Mouse (Mus musculus) megakaryocyte, embryonic 14.5 days (primary cell): Measurements from ENCODE around the gene Nemp1. TPM values are rescaled to one million over a fixed set of nuclear protein-coding genes. Genes with fewer than 3 reads are reported as not detected.
A peak's percentile ranks its signal among the peaks of the same experiment; 100 is the strongest.

ENCODE experiments used
- H3K27me3 ChIP-seq: replicated peaks from 2 replicates; pipeline ENCODE3; 2012; ENCODE audit warnings: inconsistent platforms
- H3K36me3 ChIP-seq: replicated peaks from 2 replicates; pipeline ENCODE3; 2012; ENCODE audit warnings: low read length, inconsistent platforms, mixed read lengths
- H3K4me1 ChIP-seq: 2 replicates; pipeline ENCODE4 v1.6.1; 2012; ENCODE audit warnings: inconsistent platforms
- H3K4me3 ChIP-seq: replicated peaks from 2 replicates; pipeline ENCODE3; 2012; ENCODE audit warnings: moderate library complexity, mild to moderate bottlenecking, inconsistent platforms
- H3K9me3 ChIP-seq: 2 replicates; pipeline ENCODE4 v1.6.1; 2012; ENCODE audit warnings: inconsistent platforms
- FLI1 ChIP-seq: IDR thresholded peaks from 2 replicates; pipeline ENCODE4 v1.6.1; 2012; ENCODE audit warnings: low read length, inconsistent platforms, mixed read lengths
- GATA1 ChIP-seq: IDR thresholded peaks from 3 replicates; pipeline ENCODE4 v1.6.1; 2012; ENCODE audit warnings: mixed read lengths, low read length, inconsistent platforms, borderline replicate concordance
- polyA plus RNA-seq: library from polyadenylated mRNA; stranded (reverse); fragments of >175 nt; gene quantifications from 2 replicates; pipeline ENCODE4 v1.2.3, GENCODE M21; 2012; ENCODE audit warnings: low replicate concordance; ENCODE audit not compliant: insufficient read depth

The Nemp1 gene
- polyA plus RNA-seq, 1 experiment = 1.5 TPM

DNA sequence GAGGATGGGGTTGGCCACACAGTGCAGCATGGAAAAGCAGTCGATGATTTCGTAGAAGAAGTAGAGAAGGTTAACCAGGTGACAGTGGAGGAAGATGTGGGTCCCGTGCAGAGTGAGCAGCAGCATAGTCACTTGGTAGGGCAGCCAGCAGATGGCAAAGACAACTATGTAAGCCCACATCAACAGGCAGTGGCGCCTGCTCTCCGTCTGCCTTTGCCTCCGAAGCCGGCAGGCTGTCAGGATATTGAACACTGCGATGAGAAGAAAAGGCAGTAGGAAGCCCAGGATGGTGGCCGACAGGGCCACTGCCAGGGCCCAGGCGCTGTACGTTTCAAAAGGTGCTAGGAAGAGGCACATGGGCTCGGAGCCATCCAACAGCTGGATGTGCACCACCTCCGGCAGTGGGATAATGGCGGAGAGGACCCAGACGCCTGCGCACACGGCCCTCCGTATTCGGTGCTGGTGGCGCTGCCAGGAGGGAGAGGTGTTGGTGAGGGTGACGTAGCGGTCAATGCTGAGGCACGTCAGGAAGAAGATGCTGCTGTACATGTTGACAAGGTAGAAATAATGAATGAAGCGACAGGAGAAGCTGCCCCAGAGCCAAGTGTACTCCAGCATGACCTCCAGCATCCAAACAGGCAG lies 83.6 kb downstream of the Nemp1 start:
- peak overlapping the region; percentile 26 for H3K4me3 ChIP-seq
- peaks cover 10% of the 10 kb centered on the region for H3K27me3 ChIP-seq
- peaks cover 52% of the 10 kb centered on the region for H3K4me1 ChIP-seq
- TF ChIP-seq GATA1 (no peak), FLI1 (no peak)
- no peaks in the 10 kb centered on the region for H3K9me3 ChIP-seq
- peaks cover 24% of the 10 kb centered on the region for H3K36me3 ChIP-seq

Other genes starting within 250 kb of the Nemp1 start
- gene Stac3, start 165.2 kb upstream of the Nemp1 start, polyA plus RNA-seq = 3.9 TPM in 1 of 2 replicates, not detected in the other
- 0.23 and 5.2 TPM in 2 replicates for gene Ndufa4l2, start 151.9 kb upstream of the Nemp1 start, polyA plus RNA-seq
- gene Shmt2, start 144.5 kb upstream of the Nemp1 start, polyA plus RNA-seq = 143 and 168 TPM in 2 replicates
- 0.32 TPM in 1 of 2 replicates, not detected in the other for gene Nxph4, start 132.3 kb upstream of the Nemp1 start, polyA plus RNA-seq
- 10.2 and 208 TPM in 2 replicates for gene Lrp1, start 45.8 kb upstream of the Nemp1 start, polyA plus RNA-seq
- 33.8 and 70.6 TPM in 2 replicates for gene Stat6, start 23.9 kb upstream of the Nemp1 start, polyA plus RNA-seq
- 19.1 and 21.3 TPM in 2 replicates for gene Nab2, start 1.7 kb downstream of the Nemp1 start, polyA plus RNA-seq
- 0.04 TPM in 1 of 2 replicates, not detected in the other for gene Myo1a, start 38.3 kb downstream of the Nemp1 start, polyA plus RNA-seq
- gene Tac2, start 57.6 kb downstream of the Nemp1 start, polyA plus RNA-seq = not detected in 2 replicates
- gene Zbtb39, start 72.6 kb downstream of the Nemp1 start, polyA plus RNA-seq = 0.30 and 0.54 TPM in 2 replicates
- gene Gpr182, start 84.8 kb downstream of the Nemp1 start, polyA plus RNA-seq = not detected in 2 replicates
- not detected in 2 replicates for gene Rdh1, start 92.8 kb downstream of the Nemp1 start, polyA plus RNA-seq
- gene Rdh16f1, start 92.9 kb downstream of the Nemp1 start, polyA plus RNA-seq = not detected in 2 replicates
- gene Rdh9, start 109.5 kb downstream of the Nemp1 start, polyA plus RNA-seq = not detected in 2 replicates
- not detected in 2 replicates for gene Rdh16, start 134.3 kb downstream of the Nemp1 start, polyA plus RNA-seq
- gene Rdh19, start 183.0 kb downstream of the Nemp1 start, polyA plus RNA-seq = not detected in 2 replicates
- not detected in 2 replicates for gene Rdh16f2, start 199.6 kb downstream of the Nemp1 start, polyA plus RNA-seq
- not detected in 2 replicates for gene Rdh7, start 221.9 kb downstream of the Nemp1 start, polyA plus RNA-seq
- not detected in 2 replicates for gene Sdr9c7, start 231.6 kb downstream of the Nemp1 start, polyA plus RNA-seq